Mouse (Mus musculus) myocyte (in vitro differentiated cells): ENCODE measurements around the gene Dnpep.

Source experiments
- SRF ChIP-seq: IDR thresholded peaks from one replicate; pipeline ENCODE4 v1.6.1; 2011; ENCODE audit warnings: low read depth; ENCODE audit not compliant: control insufficient read depth, insufficient read length
- TCF12 ChIP-seq: IDR thresholded peaks from one replicate; pipeline ENCODE4 v1.6.1; 2011; ENCODE audit warnings: mild to moderate bottlenecking, control low read depth; ENCODE audit not compliant: poor library complexity, insufficient read depth, severe bottlenecking

- no peak for TF ChIP-seq TCF12
- TF ChIP-seq SRF: no peak
Measured at GRCm38 (mm10) chr1:75349275-75349674, 31.5 kb upstream of the Dnpep start.
